Mouse (Mus musculus) liver, embryonic 14.5 days (tissue): Measurements from ENCODE around the gene Tcea3.

Source experiments
- CTCF ChIP-seq: IDR thresholded peaks from 2 replicates; pipeline ENCODE4 v1.5.1; 2016; ENCODE audit warnings: antibody characterized with exemption, low read depth, control low read depth
- EP300 ChIP-seq: IDR thresholded peaks from 2 replicates; pipeline ENCODE4 v1.6.1; 2016; ENCODE audit warnings: antibody characterized with exemption, low read depth

GRCm38 (mm10) chr4:136247729-136248463 is at the start of gene Tcea3:
- no peak for TF ChIP-seq CTCF
- TF ChIP-seq EP300: no peak
